Mouse (Mus musculus) brain, embryonic 14.5 days (tissue): Measurements from ENCODE around the gene Pla2g6.

Source experiments
- CTCF ChIP-seq: fragments of 200-500 bp; IDR thresholded peaks from 2 replicates; pipeline ENCODE4 v1.5.1; 2012; ENCODE audit warnings: inconsistent platforms, mild to moderate bottlenecking, moderate library complexity, borderline replicate concordance; ENCODE audit not compliant: insufficient read depth, insufficient read length; ENCODE audit errors: extremely low read depth
- POLR2A ChIP-seq: fragments of 200-500 bp; IDR thresholded peaks from 2 replicates; pipeline ENCODE4 v1.6.1; 2012; ENCODE audit warnings: mild to moderate bottlenecking, inconsistent platforms, borderline replicate concordance; ENCODE audit not compliant: poor library complexity, insufficient read depth, insufficient read length, severe bottlenecking; ENCODE audit errors: extremely low read depth

DNA sequence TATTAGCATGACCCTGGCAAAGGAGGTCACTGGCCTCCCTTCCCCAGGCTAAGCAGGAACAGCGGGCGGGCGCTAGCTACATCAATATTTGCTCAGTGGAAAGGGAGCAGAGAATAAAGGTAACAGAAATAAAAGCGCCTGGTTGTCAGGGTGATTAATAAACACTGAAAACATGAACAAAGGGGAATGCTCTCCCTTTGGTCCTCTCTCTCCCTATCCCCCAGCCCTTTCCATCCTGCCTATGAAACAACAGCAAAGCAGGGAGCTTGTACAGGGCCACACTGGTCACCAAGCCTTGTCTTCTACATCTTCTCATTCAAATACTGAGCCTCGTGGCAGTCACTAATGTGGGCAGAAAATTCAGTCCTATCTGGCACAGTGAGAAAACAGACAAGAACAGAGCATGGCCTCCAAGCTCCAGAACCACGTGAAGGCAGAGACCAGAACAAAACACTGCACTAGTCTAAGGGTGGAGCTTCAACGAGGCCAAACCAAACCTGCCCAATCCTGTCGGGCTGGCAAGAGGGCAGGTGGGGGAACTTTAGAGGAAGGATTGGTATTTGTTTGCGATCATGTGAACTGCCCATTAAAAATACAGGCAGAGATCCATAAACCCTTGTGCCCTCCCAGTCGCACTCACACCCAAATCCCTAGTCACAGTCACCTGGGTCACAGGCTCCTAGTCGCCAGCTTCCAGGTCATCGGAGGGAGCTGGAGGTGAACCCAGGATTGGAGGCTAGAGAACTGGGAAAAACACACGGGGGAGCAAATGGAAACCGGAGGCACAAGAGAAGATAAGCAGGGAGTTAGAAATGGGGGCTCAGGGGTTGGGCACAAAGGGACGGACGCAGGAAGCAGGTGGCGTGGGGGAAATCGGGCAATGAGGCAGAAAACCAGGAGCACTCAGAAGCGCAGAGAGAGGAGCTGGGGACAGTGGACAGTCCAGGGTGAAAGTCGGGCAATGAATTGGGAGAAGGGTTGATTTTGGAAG is 924 bp downstream of the Pla2g6 start:
- TF ChIP-seq POLR2A, result no peak
- TF ChIP-seq CTCF, result no peak
